8 mouse cellular contexts compared by ENCODE assay signal in the genomic region with DNA sequence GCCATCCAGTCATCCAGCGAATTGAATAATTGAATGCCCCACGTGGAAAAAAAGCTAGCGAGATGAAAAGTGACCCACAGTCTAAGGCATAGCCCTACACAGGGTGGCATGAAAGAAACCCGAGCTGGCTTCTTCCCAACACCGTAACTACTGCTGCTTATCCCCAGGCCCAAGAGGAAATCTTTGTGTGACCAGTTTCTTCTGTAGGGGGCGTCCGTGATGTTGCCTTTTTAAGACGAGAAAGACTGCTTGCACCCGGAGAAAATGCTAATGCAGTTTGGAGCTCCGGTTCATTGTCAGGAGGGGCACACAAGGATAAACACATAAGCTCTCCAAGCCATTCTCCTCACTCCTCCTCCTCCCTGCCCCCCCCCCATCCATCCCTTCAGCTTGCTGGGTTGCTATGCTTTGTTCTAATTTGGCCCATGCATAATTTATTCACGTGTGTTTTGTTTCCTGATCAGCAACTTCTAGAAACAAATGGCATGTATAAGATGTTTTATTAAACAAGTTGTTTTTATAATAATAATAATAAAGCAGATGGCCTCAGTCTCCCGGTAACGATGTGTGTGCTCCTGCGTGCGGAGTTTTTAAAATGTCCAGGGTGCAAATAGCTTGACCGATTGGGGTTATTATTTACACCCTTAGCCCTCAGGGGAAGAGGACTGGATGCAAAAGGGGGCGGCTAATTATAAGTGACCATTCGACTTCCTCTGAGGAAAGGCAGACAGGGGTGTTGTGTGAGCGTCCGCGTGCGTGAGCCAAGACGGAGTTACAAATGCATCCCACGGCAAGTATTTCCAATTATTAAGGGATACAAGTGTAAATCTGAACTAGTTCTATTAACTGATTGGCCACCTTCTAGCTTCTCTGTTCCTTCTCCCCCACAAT. TPM values are rescaled to one million over a fixed set of nuclear protein-coding genes. Genes with fewer than 3 reads are reported as not detected.
A peak's percentile ranks its signal among the peaks of the same experiment; 100 is the strongest.
DNase-seq lines count a peak whose midpoint lies in the region; ATAC-seq and TF ChIP-seq lines count a peak whose summit lies in the region.

No protein-coding gene starts in this region.

- peak overlapping the region; percentile 95 for H3K4me2 ChIP-seq in heart, embryonic 12.5 days
- peak overlapping the region; percentile 95 for H3K4me2 ChIP-seq in hindbrain, embryonic 14.5 days (replicated peaks)
- peak overlapping the region; percentile 99 for H3K4me2 ChIP-seq in midbrain, postnatal 0 days (ENCODE audit: low read depth, low read length, poor library complexity, severe bottlenecking)

- intact Hi-C loops in heart, postnatal 36 days (cut with DNase I), result loop anchor here (5.0 kb wide), 1 partner anchor 118 kb away; no protein-coding TSS in a partner anchor

- DNase-seq in heart, postnatal 36 days, result no peak
- DNase-seq in ES-CJ7 (ENCODE audit: low read depth, low spot score), result peak; percentile 71
- DNase-seq in embryo, embryonic 10.5 days (ENCODE audit: low spot score), result peak; percentile 77
- peak; percentile 62 for DNase-seq in hindbrain, embryonic 14.5 days (ENCODE audit: low spot score)
- DNase-seq in midbrain, postnatal 0 days (ENCODE audit: low spot score), result peak; percentile 67
- no peak for DNase-seq in frontal cortex, postnatal 25 days (ENCODE audit: low spot score in 2 of 2)
- no peak for DNase-seq in kidney, adult 18-20 months

- peak overlapping the region; percentile 93 for H3K9ac ChIP-seq in heart, embryonic 12.5 days
- peak overlapping the region; percentile 73 for H3K9ac ChIP-seq in hindbrain, embryonic 14.5 days
- peak overlapping the region; percentile 61; the same call in 1 of the 2 replicates for H3K9ac ChIP-seq in midbrain, postnatal 0 days (replicated peaks; ENCODE audit: low read length, poor library complexity, severe bottlenecking)

- 2% methylated on average over 24 of the region's 24 CpGs for whole genome bisulfite sequencing in heart, embryonic 12.5 days
- under 1% methylated on average over 24 of the region's 24 CpGs for WGBS in hindbrain, embryonic 14.5 days
- WGBS in midbrain, postnatal 0 days, result under 1% methylated on average over 24 of the region's 24 CpGs

- peaks cover 33% of the 10 kb centered on the region for H3K4me1 ChIP-seq in heart, embryonic 12.5 days (replicated peaks)
- peaks cover 22% of the 10 kb centered on the region for H3K4me1 ChIP-seq in hindbrain, embryonic 14.5 days (replicated peaks; ENCODE audit: control insufficient read depth, insufficient read depth, low read length)
- 0 out of 2 replicates have a peak, but pooled peaks cover 5% of the 10 kb centered on the region for H3K4me1 ChIP-seq in midbrain, postnatal 0 days (ENCODE audit: insufficient read depth, low read length)

- peak overlapping the region; percentile 82 for H3K4me3 ChIP-seq in heart, embryonic 12.5 days
- H3K4me3 ChIP-seq in hindbrain, embryonic 14.5 days (replicated peaks; ENCODE audit: low read length), result peak overlapping the region; percentile 75
- peak overlapping the region; percentile 75 for H3K4me3 ChIP-seq in midbrain, postnatal 0 days (ENCODE audit: low read depth, low read length)

- no peak for ATAC-seq in heart, embryonic 12.5 days (ENCODE audit: insufficient number of reproducible peaks, low FRiP score)
- no peak for ATAC-seq in hindbrain, embryonic 14.5 days (ENCODE audit: low FRiP score)
- no peak for ATAC-seq in midbrain, postnatal 0 days (ENCODE audit: low FRiP score)

- H3K27me3 ChIP-seq in heart, embryonic 12.5 days (replicated peaks), result no peaks in the 10 kb centered on the region
- no peaks in the 10 kb centered on the region for H3K27me3 ChIP-seq in hindbrain, embryonic 14.5 days (ENCODE audit: control insufficient read depth, insufficient read depth, low read length)
- H3K27me3 ChIP-seq in midbrain, postnatal 0 days (ENCODE audit: insufficient read depth, low read length), result no peaks in the 10 kb centered on the region

- peak overlapping the region; percentile 89 for H3K27ac ChIP-seq in heart, embryonic 12.5 days (ENCODE audit: poor library complexity, severe bottlenecking)
- peak overlapping the region; percentile 89 for H3K27ac ChIP-seq in hindbrain, embryonic 14.5 days
- H3K27ac ChIP-seq in midbrain, postnatal 0 days (ENCODE audit: low read depth, low read length), result no peak overlapping the region

- peak; percentile 63 for TF ChIP-seq CTCF in midbrain, postnatal 0 days (IDR thresholded peaks at IDR 0.05)

- H3K9me3 ChIP-seq in heart, embryonic 12.5 days (replicated peaks), result no peaks in the 10 kb centered on the region
- H3K9me3 ChIP-seq in hindbrain, embryonic 14.5 days (ENCODE audit: control insufficient read depth, low read length), result no peaks in the 10 kb centered on the region
- H3K9me3 ChIP-seq in midbrain, postnatal 0 days (ENCODE audit: low read length), result no peaks in the 10 kb centered on the region

- peaks cover 3% of the 10 kb centered on the region; the same call in 1 of the 2 replicates for H3K36me3 ChIP-seq in heart, embryonic 12.5 days
- no peaks in the 10 kb centered on the region for H3K36me3 ChIP-seq in hindbrain, embryonic 14.5 days (replicated peaks; ENCODE audit: control insufficient read depth, insufficient read depth)
- H3K36me3 ChIP-seq in midbrain, postnatal 0 days (ENCODE audit: insufficient read depth, low read length), result no peaks in the 10 kb centered on the region

RNA-seq across cellular contexts. Expression of a gene that starts 2.4 kb away (rescaled TPM):
- 27.1 and 31.2 TPM in 2 replicates for polyA plus RNA-seq in heart, embryonic 12.5 days (2016; fragmentation: Nextera tagmentation; extraction: Ambion mirVana)
- total RNA-seq in heart, postnatal 36 days (2021), result 10 to 100 TPM; 16.3 to 22.3 TPM
- 23.9 TPM in 2 replicates for polyA plus RNA-seq in hindbrain, embryonic 14.5 days (2014; fragmentation: Nextera tagmentation; extraction: Ambion mirVana)
- total RNA-seq in midbrain, postnatal 0 days (2014; rRNA removed), result 31.7 and 35.9 TPM in 2 replicates
- 10.3 and 14.3 TPM in 2 replicates for polyA plus RNA-seq in midbrain, postnatal 0 days (2015; fragmentation: Nextera tagmentation; extraction: Ambion mirVana)

RNA-seq across cellular contexts. Expression of a gene that starts 35.2 kb away (rescaled TPM):
- polyA plus RNA-seq in heart, embryonic 12.5 days (2016; fragmentation: Nextera tagmentation; extraction: Ambion mirVana), result 22.7 and 23.8 TPM in 2 replicates
- 10 to 100 TPM; 14.8 to 17.7 TPM for total RNA-seq in heart, postnatal 36 days (2021)
- polyA plus RNA-seq in hindbrain, embryonic 14.5 days (2014; fragmentation: Nextera tagmentation; extraction: Ambion mirVana), result 37.3 and 42.7 TPM in 2 replicates
- 38.4 and 48.7 TPM in 2 replicates for total RNA-seq in midbrain, postnatal 0 days (2014; rRNA removed)
- polyA plus RNA-seq in midbrain, postnatal 0 days (2015; fragmentation: Nextera tagmentation; extraction: Ambion mirVana), result 40.8 and 41.9 TPM in 2 replicates

Comparison
In these comparisons a context has a peak if more than half of its experiments do, and no peak if none do; other contexts are left out.
1. DNase-seq: peak in ES-CJ7 (single experiment), embryo, embryonic 10.5 days (single experiment), hindbrain, embryonic 14.5 days (single experiment) and midbrain, postnatal 0 days (single experiment); none in heart, postnatal 36 days (0 of 2), frontal cortex, postnatal 25 days (0 of 2) and kidney, adult 18-20 months (single experiment).
2. Peak in every context shown above with its lines, with median percentiles within 50 percentile points of each other: H3K4me2 ChIP-seq, H3K4me3 ChIP-seq and H3K9ac ChIP-seq.